Mouse (Mus musculus): ENCODE data around the gene Rab8b. TPM values are rescaled to one million over a fixed set of nuclear protein-coding genes. Genes with fewer than 3 reads are reported as not detected.

Rab8b gene
- polyA plus RNA-seq (2015; fragmentation: Nextera tagmentation; extraction: Ambion mirVana) = 23.8 and 24.9 TPM in 2 replicates

DNA sequence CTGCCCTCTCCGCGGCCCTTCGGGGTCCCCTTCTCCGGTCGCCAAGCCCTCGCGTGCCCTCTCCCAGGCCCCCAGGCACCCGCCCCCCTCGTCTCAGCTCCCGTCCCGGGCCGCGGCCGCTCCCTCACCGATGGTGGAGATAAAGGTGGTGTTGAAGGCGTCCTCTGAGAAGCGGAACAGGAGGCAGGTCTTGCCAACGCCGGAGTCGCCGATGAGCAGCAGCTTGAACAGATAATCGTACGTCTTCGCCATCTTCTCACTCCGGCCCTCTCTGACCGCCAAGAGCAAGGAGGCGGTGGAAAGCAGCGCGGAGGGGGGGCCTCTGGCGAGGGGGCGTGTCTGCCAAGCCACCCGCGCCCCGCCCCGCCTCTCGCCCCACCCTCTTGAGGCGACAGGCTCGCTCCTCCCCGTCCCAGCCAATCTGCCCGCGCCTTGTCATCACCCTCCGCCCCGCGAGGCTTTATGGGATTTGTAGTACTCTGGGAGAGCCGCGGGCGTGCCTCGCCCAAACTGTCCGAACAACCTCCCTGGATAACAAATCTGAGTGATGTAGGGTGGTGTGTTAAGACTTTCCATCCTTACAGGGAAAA lies at the start of gene Rab8b:
Gene Rab8b (minus strand): TSS at position 306 of the 590 bp plus-strand sequence.
- no peaks in the 10 kb centered on the region for H3K36me3 ChIP-seq
- peak; percentile 99 for ATAC-seq (ENCODE audit: insufficient number of reproducible peaks, low FRiP score, low TSS enrichment, low read depth)
- peak within 1 kb of the TSS; percentile 78 for H3K4me2 ChIP-seq (replicated peaks)
- H3K9ac ChIP-seq = peak within 1 kb of the TSS; percentile 89
- no peaks in the 10 kb centered on the region for H3K9me3 ChIP-seq (replicated peaks)
- peak within 1 kb of the TSS; percentile 94 for H3K4me3 ChIP-seq (replicated peaks)
- H3K4me1 ChIP-seq = peaks cover 33% of the 10 kb centered on the region
- H3K27ac ChIP-seq (replicated peaks) = peak within 1 kb of the TSS; percentile 89
- no peaks in the 10 kb centered on the region for H3K27me3 ChIP-seq
- under 1% methylated on average over 49 of the region's 49 CpGs for WGBS

DNA sequence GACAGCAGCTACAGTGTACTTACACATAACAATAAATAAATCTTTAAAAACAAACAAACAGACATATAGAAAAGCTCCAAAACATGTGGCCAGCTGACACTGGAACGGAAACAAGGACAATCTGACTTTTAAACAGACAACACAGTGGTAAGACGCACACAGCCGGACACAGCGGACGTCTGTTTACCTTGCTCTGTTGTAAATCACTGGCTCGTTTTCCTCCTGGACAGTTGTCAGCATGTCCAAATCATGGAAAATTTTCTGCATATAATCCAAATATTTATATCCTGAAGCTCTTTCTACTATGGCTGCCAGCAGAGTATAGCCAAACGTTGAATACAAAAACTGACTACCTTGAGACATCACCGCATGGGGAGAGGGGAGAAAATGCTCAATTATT lies 48.0 kb upstream of the Rab8b start:
- H3K9ac ChIP-seq = no peak overlapping the region
- no peak overlapping the region for H3K27ac ChIP-seq (replicated peaks)
- H3K9me3 ChIP-seq (replicated peaks) = no peaks in the 10 kb centered on the region
- no peak overlapping the region for H3K4me2 ChIP-seq (replicated peaks)
- no peaks in the 10 kb centered on the region for H3K27me3 ChIP-seq
- H3K36me3 ChIP-seq = peaks cover 21% of the 10 kb centered on the region
- 88% methylated on average over 8 of the region's 8 CpGs for WGBS
- ATAC-seq (ENCODE audit: insufficient number of reproducible peaks, low FRiP score, low TSS enrichment, low read depth) = no peak
- H3K4me3 ChIP-seq (replicated peaks) = no peak overlapping the region
- no peaks in the 10 kb centered on the region for H3K4me1 ChIP-seq

DNA sequence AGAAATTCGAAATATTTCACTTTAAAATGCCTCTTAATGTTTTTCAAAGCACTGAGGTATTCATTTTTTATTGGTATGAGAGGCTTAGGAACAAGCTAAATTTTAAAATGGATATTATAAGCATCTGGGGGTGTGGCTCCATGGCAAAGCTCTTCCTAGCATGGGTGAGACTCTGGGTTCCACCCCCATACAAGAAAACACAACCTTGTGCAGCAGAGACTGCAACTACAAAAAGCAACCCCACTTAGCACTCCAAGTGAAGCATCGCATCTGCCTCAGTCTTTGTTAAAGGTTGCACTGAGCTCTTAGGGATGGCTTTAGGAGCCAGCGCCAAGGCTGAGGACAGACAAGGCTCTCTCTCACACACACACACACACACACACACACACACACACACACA lies 42.0 kb upstream of the Rab8b start:
- Histone ChIP-seq H3K9me3 (replicated peaks) (no peaks in the 10 kb centered on the region), H3K4me3 (replicated peaks) (no peak overlapping the region)

DNA sequence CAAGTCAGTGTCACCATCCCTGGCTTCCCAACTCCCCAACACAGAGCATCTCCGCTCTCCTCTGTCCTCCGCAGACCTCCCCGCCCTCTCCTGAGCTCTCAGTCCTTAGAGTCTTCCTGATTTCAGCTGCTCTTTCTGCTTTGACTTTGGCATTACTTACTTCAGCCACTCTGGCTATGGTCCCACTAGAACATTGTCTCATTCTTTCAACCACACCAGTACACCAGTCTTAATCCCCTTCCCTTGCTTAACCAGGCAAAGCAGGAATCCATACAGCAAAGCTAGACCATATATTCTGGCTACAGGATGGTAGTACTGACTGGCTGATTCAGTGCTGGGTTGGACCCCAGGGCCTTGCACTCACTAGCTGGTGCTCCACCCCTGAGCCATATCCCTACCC lies 38.0 kb upstream of the Rab8b start:
- 0 out of 2 replicates have a peak, but pooled peaks cover 2% of the 10 kb centered on the region for H3K36me3 ChIP-seq
- 90% methylated on average over 3 of the region's 3 CpGs for WGBS
- no peak for ATAC-seq (ENCODE audit: insufficient number of reproducible peaks, low FRiP score, low TSS enrichment, low read depth)
- no peak overlapping the region for H3K27ac ChIP-seq (replicated peaks)
- H3K4me3 ChIP-seq (replicated peaks) = no peak overlapping the region
- H3K4me2 ChIP-seq (replicated peaks) = no peak overlapping the region
- H3K4me1 ChIP-seq = no peaks in the 10 kb centered on the region
- H3K27me3 ChIP-seq = no peaks in the 10 kb centered on the region
- no peaks in the 10 kb centered on the region for H3K9me3 ChIP-seq (replicated peaks)
- H3K9ac ChIP-seq = no peak overlapping the region

More for the DNA sequence above, 42.0 kb upstream of the Rab8b start:
- no peaks in the 10 kb centered on the region for H3K36me3 ChIP-seq
- H3K9ac ChIP-seq = no peak overlapping the region
- no peaks in the 10 kb centered on the region for H3K4me1 ChIP-seq
- H3K27me3 ChIP-seq = no peaks in the 10 kb centered on the region
- WGBS = 75% methylated on average over 3 of the region's 3 CpGs
- ATAC-seq (ENCODE audit: insufficient number of reproducible peaks, low FRiP score, low TSS enrichment, low read depth) = no peak
- no peak overlapping the region for H3K27ac ChIP-seq (replicated peaks)
- no peak overlapping the region for H3K4me2 ChIP-seq (replicated peaks)

DNA sequence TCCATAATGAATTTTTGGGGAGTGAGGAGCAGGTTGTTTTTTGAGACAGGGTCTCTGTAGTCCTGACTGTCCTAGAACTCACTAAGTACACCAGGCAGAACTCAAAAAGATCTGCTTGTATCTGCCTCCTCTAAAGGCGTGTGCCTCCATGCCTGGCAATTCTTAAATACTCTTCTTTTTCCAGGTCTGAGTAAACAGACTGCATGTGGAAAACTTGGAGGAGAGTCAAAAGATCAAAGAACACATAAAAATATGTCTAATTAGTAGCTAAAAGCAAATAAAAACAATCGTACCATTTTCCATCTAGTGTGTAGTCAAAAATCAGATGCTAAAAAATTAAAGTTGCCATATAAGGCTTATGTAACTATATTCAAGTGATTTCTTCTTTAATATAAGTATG lies 33.4 kb upstream of the Rab8b start:
- no peak for ATAC-seq (ENCODE audit: insufficient number of reproducible peaks, low FRiP score, low TSS enrichment, low read depth)
- H3K36me3 ChIP-seq = peaks cover 8% of the 10 kb centered on the region
- H3K4me3 ChIP-seq (replicated peaks) = no peak overlapping the region
- H3K4me1 ChIP-seq = no peaks in the 10 kb centered on the region
- 60% methylated on average over 2 of the region's 2 CpGs for WGBS
- no peak overlapping the region for H3K27ac ChIP-seq (replicated peaks)
- no peaks in the 10 kb centered on the region for H3K9me3 ChIP-seq (replicated peaks)
- no peak overlapping the region for H3K4me2 ChIP-seq (replicated peaks)
- H3K27me3 ChIP-seq = no peaks in the 10 kb centered on the region
- H3K9ac ChIP-seq = no peak overlapping the region

DNA sequence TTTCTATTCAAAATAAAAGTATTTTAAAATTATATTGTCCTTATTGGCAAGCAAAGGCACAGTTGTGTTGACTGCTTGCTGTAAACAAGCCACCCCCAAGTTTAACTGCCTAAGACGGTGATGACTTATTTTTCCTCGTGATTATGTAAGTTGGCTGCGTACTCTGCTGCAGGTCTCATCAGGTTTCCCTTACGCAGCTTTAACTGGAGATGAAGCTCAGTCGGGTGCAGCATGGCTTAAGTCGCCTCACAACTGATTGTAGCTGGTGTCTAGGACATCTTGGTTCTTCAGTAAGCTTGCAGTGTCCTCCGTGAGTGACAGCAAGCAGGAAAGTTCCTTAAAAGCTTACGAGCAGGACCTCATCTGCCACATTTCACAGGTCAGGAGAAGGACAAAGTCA lies 32.8 kb upstream of the Rab8b start:
- H3K36me3 ChIP-seq = peaks cover 8% of the 10 kb centered on the region
- H3K9ac ChIP-seq = no peak overlapping the region
- H3K4me3 ChIP-seq (replicated peaks) = no peak overlapping the region
- H3K27me3 ChIP-seq = no peaks in the 10 kb centered on the region
- no peak for ATAC-seq (ENCODE audit: insufficient number of reproducible peaks, low FRiP score, low TSS enrichment, low read depth)
- no peak overlapping the region for H3K4me2 ChIP-seq (replicated peaks)
- 74% methylated on average over 8 of the region's 8 CpGs for WGBS
- H3K27ac ChIP-seq (replicated peaks) = no peak overlapping the region
- no peaks in the 10 kb centered on the region for H3K9me3 ChIP-seq (replicated peaks)
- H3K4me1 ChIP-seq = no peaks in the 10 kb centered on the region

DNA sequence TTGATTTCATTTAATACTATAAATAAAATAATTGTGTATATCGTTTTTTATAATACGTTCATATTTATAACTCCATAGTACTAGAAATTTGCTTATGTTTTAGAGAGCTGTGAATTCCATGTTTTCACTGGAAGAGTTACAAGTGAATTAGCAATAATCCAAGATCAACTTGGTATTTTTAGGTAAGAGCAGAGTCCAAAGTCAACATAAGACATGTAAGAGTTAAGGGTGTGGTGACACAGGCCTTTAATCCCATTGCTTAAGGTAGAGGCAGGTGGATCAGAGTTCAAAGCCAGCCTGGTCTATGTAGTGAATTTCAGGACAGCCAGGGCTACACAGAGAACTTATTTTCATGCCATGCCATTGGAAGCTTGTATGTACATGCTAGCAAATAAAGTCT lies 29.0 kb upstream of the Rab8b start:
- Histone ChIP-seq H3K4me1 (0 out of 2 replicates have a peak, but pooled peaks cover 3% of the 10 kb centered on the region), H3K9ac (no peak overlapping the region), H3K27ac (replicated peaks) (no peak overlapping the region), H3K36me3 (peaks cover 5% of the 10 kb centered on the region), H3K9me3 (replicated peaks) (no peaks in the 10 kb centered on the region), H3K4me2 (replicated peaks) (no peak overlapping the region), H3K4me3 (replicated peaks) (no peak overlapping the region), H3K27me3 (no peaks in the 10 kb centered on the region)
- no peak for ATAC-seq (ENCODE audit: insufficient number of reproducible peaks, low FRiP score, low TSS enrichment, low read depth)
- WGBS = 96% methylated on average over 2 of the region's 2 CpGs

DNA sequence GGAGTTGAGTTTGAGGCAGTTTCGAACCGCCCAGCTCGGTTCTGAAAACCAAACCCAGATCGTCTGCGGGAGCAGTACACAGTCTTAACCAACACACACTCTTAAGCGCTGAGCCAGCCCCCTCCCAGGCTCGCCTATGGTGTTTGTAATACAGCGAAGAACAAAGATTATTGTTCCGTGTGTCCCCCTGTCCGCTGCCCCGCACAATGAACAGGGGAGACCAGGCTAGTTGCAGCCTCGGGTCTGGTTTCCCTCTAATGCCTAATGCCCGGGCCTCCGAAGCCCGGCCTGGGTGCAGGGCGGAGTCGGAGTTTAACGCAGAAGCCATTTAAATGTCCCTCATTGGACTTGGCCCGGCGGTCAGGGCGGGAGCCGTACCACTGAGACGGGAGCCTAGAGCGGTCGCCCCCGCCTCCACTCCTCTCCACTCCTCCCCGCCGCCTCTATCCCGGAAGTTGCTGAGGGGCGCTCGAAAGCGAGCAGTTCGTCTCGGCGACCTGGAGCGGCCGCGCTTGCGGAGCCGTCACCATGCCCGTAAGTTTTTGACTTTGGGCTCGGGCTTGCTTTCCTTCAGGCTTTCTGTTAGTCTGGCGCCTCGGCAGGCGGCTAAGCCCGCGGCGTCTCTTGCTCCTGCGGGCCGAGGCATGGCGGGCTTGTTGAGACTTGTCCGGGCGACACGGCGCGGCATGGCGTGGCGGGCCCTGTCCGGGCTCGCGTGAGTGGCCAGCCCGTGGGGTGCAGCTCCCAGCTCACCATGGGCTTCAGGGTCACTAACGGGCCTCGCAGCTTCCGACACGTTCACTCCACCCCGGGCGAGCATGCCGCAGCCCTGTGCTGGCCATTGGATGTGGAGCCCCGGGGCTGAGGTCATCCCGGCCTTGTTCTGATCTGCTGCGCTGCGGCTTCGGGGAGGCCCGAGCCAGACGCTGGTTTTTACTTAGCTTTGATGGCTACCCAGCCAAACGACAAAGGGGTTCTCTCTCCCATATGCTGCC lies 26.5 kb upstream of the Rab8b start, which contains the start of gene Rps27l:
Gene Rps27l (plus strand): TSS at position 440 of the 995 bp plus-strand sequence.
- under 1% methylated on average over 77 of the region's 77 CpGs for WGBS
- Histone ChIP-seq H3K9me3 (replicated peaks) (no peaks in the 10 kb centered on the region), H3K36me3 (peaks cover 5% of the 10 kb centered on the region), H3K4me2 (replicated peaks) (peak within 1 kb of the TSS; percentile 75), H3K9ac (peak within 1 kb of the TSS; percentile 89), H3K27ac (replicated peaks) (peak within 1 kb of the TSS; percentile 92), H3K27me3 (no peaks in the 10 kb centered on the region), H3K4me3 (replicated peaks) (peak within 1 kb of the TSS; percentile 92), H3K4me1 (peaks cover 3% of the 10 kb centered on the region; the same call in 1 of the 2 replicates)
- peak; percentile 98 for ATAC-seq (ENCODE audit: insufficient number of reproducible peaks, low FRiP score, low TSS enrichment, low read depth)

DNA sequence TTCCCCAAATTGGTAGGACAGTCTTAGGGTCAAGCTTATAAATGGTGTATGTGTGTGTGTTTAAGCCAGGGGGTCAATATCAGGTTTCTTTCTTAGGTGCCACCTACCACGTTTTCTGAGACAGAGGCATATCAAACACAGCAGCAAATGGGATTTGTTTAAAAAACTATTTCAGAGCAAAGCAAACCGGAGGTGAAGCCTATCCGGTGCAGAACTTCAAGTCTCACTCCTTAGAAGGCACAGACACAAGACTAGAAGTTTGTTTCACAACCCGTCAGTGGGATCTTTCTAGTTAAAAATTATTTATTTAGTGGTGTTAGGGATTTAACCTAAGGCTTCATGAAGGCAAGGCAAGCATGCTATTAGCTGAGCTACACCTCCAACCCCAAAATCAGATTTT lies 25.7 kb upstream of the Rab8b start:
- WGBS = 10% methylated on average over 4 of the region's 4 CpGs
- Histone ChIP-seq H3K4me1 (peaks cover 3% of the 10 kb centered on the region; the same call in 1 of the 2 replicates), H3K4me2 (replicated peaks) (peak overlapping the region; percentile 49), H3K27me3 (no peaks in the 10 kb centered on the region), H3K9ac (peak overlapping the region; percentile 89; the same call in 1 of the 2 replicates), H3K36me3 (peaks cover 5% of the 10 kb centered on the region), H3K4me3 (replicated peaks) (peak overlapping the region; percentile 92), H3K27ac (replicated peaks) (peak overlapping the region; percentile 92), H3K9me3 (replicated peaks) (no peaks in the 10 kb centered on the region)
- no peak for ATAC-seq (ENCODE audit: insufficient number of reproducible peaks, low FRiP score, low TSS enrichment, low read depth)

DNA sequence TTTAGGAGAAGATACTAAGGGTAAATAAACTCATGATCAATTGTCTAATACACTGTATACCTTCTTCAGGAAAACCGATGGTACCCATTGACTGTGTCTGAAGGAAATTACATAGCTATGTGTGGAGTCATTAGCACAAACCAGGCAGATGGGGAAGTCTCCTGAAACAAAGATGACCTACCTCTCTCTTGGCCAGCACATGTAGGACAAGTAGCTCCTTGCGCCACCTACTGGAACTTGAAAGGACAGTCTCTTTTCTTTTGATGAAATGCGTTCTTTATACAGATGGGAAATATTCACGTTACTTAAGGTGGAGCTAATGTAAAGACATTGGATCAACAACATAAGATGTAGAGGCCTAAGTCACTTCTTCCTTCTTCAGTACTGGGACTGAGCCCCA lies 19.3 kb upstream of the Rab8b start:
- H3K4me1 ChIP-seq = peaks cover 4% of the 10 kb centered on the region; the same call in 1 of the 2 replicates
- no peaks in the 10 kb centered on the region for H3K27me3 ChIP-seq
- no peak overlapping the region for H3K4me3 ChIP-seq (replicated peaks)
- no peak overlapping the region for H3K4me2 ChIP-seq (replicated peaks)
- no peaks in the 10 kb centered on the region for H3K36me3 ChIP-seq
- WGBS = 8% methylated on average over 4 of the region's 4 CpGs
- H3K9me3 ChIP-seq (replicated peaks) = no peaks in the 10 kb centered on the region
- ATAC-seq (ENCODE audit: insufficient number of reproducible peaks, low FRiP score, low TSS enrichment, low read depth) = 0 out of 2 replicates have a peak, but pooled peaks have one; percentile 41
- H3K9ac ChIP-seq = no peak overlapping the region
- no peak overlapping the region for H3K27ac ChIP-seq (replicated peaks)

DNA sequence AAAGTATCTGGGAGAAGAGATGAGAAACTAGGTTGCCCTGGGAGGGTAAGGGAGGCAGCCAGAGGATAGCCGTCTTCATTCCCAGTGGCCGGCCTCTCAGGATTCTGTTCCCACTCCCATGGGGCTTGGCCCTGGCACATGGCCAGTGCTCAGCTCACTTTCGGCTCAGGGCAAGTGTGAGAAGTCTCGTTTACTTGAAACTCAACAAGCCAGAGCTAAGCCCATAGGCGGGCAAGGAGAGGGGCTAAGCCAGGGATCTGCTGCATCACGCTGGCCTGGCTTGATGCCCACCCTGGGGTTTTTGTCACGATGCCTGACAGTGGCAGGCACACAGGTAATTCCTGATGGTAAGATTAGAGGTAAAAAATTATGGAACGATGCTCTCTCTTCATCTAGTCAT lies 18.0 kb upstream of the Rab8b start:
- Histone ChIP-seq H3K4me3 (replicated peaks) (no peak overlapping the region), H3K9ac (no peak overlapping the region), H3K9me3 (replicated peaks) (no peaks in the 10 kb centered on the region), H3K4me2 (replicated peaks) (no peak overlapping the region), H3K4me1 (peaks cover 4% of the 10 kb centered on the region; the same call in 1 of the 2 replicates), H3K36me3 (no peaks in the 10 kb centered on the region), H3K27me3 (no peaks in the 10 kb centered on the region), H3K27ac (replicated peaks) (no peak overlapping the region)
- 0 out of 2 replicates have a peak, but pooled peaks have one; percentile 65 for ATAC-seq (ENCODE audit: insufficient number of reproducible peaks, low FRiP score, low TSS enrichment, low read depth)
- 52% methylated on average over 8 of the region's 8 CpGs for whole genome bisulfite sequencing

Data from embryonic facial prominence, embryonic 15.5 days (tissue).